Mouse (Mus musculus) CH12.LX (cell line): Measurements from ENCODE around the gene Opalin. TPM values are rescaled to one million over a fixed set of nuclear protein-coding genes. Genes with fewer than 3 reads are reported as not detected.

Experiments used
- DNase-seq: peaks from one replicate; pipeline ENCODE4 v3.0.0-alpha.2; 2013; ENCODE audit errors: extremely low read depth
- H3K27ac ChIP-seq: 2 replicates; pipeline ENCODE4 v1.5.1; 2012; ENCODE audit warnings: low read depth, mild to moderate bottlenecking, control low read depth, moderate library complexity; ENCODE audit not compliant: insufficient read depth
- H3K27me3 ChIP-seq: replicated peaks from 2 replicates; pipeline ENCODE3; 2012; ENCODE audit warnings: inconsistent platforms
- H3K36me3 ChIP-seq, 2 experiments: replicated peaks in 1 of 2; 2 replicates each; pipeline versions ENCODE3 to v1.6.1; 2012; ENCODE audit warnings: inconsistent platforms in 1 of 2, low read length in 1 of 2, mild to moderate bottlenecking in 1 of 2, mixed read lengths in 1 of 2, moderate library complexity in 1 of 2; ENCODE audit not compliant: control insufficient read depth in 1 of 2, insufficient read depth in 1 of 2
- H3K4me1 ChIP-seq, 2 experiments: 2 replicates each; pipeline ENCODE4 v1.6.1; 2012; ENCODE audit warnings: inconsistent platforms in 1 of 2, moderate library complexity in 1 of 2; ENCODE audit not compliant: insufficient read depth in 2 of 2, control insufficient read depth in 1 of 2
- H3K4me2 ChIP-seq: 2 replicates; pipeline ENCODE4 v1.6.1; 2012; ENCODE audit warnings: low read depth, mild to moderate bottlenecking, control low read depth; ENCODE audit not compliant: poor library complexity, insufficient read depth, severe bottlenecking
- H3K4me3 ChIP-seq, 3 experiments: fragments of 150-350 bp in 1 of 3; sonication (generic) in 1 of 3; replicated peaks in 1 of 3; 2 replicates each; pipeline versions ENCODE3 to v1.5.1; 2011 to 2012; ENCODE audit warnings: low read depth in 2 of 3, low read length in 2 of 3, mild to moderate bottlenecking in 2 of 3, moderate library complexity in 2 of 3, control low read depth in 1 of 3, improper control_type of control experiment in 1 of 3, inconsistent platforms in 1 of 3, mixed read lengths in 1 of 3; ENCODE audit not compliant: poor library complexity in 1 of 3
- H3K79me2 ChIP-seq: replicated peaks from 2 replicates; pipeline ENCODE4 v1.6.1; 2012; ENCODE audit warnings: mild to moderate bottlenecking, moderate library complexity; ENCODE audit not compliant: control insufficient read depth, poor library complexity, insufficient read depth, severe bottlenecking; ENCODE audit errors: extremely low read depth
- H3K9ac ChIP-seq: 2 replicates; pipeline ENCODE4 v1.6.1; 2012; ENCODE audit warnings: low read depth, mild to moderate bottlenecking, control low read depth, moderate library complexity; ENCODE audit not compliant: insufficient read depth
- H3K9me3 ChIP-seq: replicated peaks from 2 replicates; pipeline ENCODE3; 2012; ENCODE audit warnings: low read length, inconsistent platforms, mixed read lengths
- BHLHE40 ChIP-seq: IDR thresholded peaks from 2 replicates; pipeline ENCODE4 v1.6.1; 2011; ENCODE audit warnings: mild to moderate bottlenecking, low read depth, low read length, improper control_type of control experiment
- CTCF ChIP-seq, 2 experiments: IDR thresholded peaks in 1 of 2; conservative IDR thresholded peaks in 1 of 2; 2 replicates each; pipeline ENCODE4 v1.5.1; 2011 to 2012; ENCODE audit warnings: low read depth in 2 of 2, low read length in 2 of 2, improper control_type of control experiment in 1 of 2, inconsistent platforms in 1 of 2, mild to moderate bottlenecking in 1 of 2, moderate library complexity in 1 of 2
- ELF1 ChIP-seq: IDR thresholded peaks from 2 replicates; pipeline ENCODE4 v1.6.1; 2014; ENCODE audit warnings: low read depth, mild to moderate bottlenecking, inconsistent platforms, low read length, improper control_type of control experiment
- GABPA ChIP-seq: IDR thresholded peaks from 2 replicates; pipeline ENCODE4 v1.6.1; 2012; ENCODE audit warnings: low read depth, low read length, improper control_type of control experiment, inconsistent platforms; ENCODE audit not compliant: insufficient replicate concordance
- HCFC1 ChIP-seq: IDR thresholded peaks from 2 replicates; pipeline ENCODE4 v1.6.1; 2012; ENCODE audit warnings: low read depth, mild to moderate bottlenecking, inconsistent platforms, low read length, improper control_type of control experiment
- IRF4 ChIP-seq: IDR thresholded peaks from 2 replicates; pipeline ENCODE4 v1.6.1; 2014; ENCODE audit warnings: low read depth, mild to moderate bottlenecking, inconsistent platforms, low read length, improper control_type of control experiment
- JUND ChIP-seq: conservative IDR thresholded peaks from 2 replicates; pipeline ENCODE4 v1.6.1; 2011; ENCODE audit warnings: low read depth, low read length, improper control_type of control experiment
- MAZ ChIP-seq: IDR thresholded peaks from 2 replicates; pipeline ENCODE4 v1.6.1; 2012; ENCODE audit warnings: low read depth, mild to moderate bottlenecking, inconsistent platforms, low read length, improper control_type of control experiment, moderate library complexity
- MXI1 ChIP-seq: IDR thresholded peaks from 2 replicates; pipeline ENCODE4 v1.6.1; 2011; ENCODE audit warnings: mild to moderate bottlenecking, low read depth, low read length, improper control_type of control experiment
- NRF1 ChIP-seq: IDR thresholded peaks from 2 replicates; pipeline ENCODE4 v1.6.1; 2014; ENCODE audit warnings: low read depth, mild to moderate bottlenecking, inconsistent platforms, low read length, improper control_type of control experiment, moderate library complexity
- PAX5 ChIP-seq: IDR thresholded peaks from 2 replicates; pipeline ENCODE4 v1.6.1; 2012; ENCODE audit warnings: low read length, inconsistent platforms, mixed read lengths
- POLR2A ChIP-seq: IDR thresholded peaks from 2 replicates; pipeline ENCODE4 v1.6.1; 2011; ENCODE audit warnings: low read depth, mild to moderate bottlenecking, improper control_type of control experiment, low read length
- POLR2AphosphoS2 ChIP-seq: IDR thresholded peaks from 2 replicates; pipeline ENCODE4 v1.6.1; 2011; ENCODE audit warnings: low read depth, low read length, improper control_type of control experiment
- RCOR1 ChIP-seq: conservative IDR thresholded peaks from 2 replicates; pipeline ENCODE4 v1.6.1; 2012; ENCODE audit warnings: low read depth, mild to moderate bottlenecking, inconsistent platforms, low read length, improper control_type of control experiment
- SIN3A ChIP-seq: IDR thresholded peaks from 2 replicates; pipeline ENCODE4 v1.6.1; 2012; ENCODE audit warnings: low read length, improper control_type of control experiment, inconsistent platforms
- TBP ChIP-seq: conservative IDR thresholded peaks from 2 replicates; pipeline ENCODE4 v1.6.1; 2011; ENCODE audit warnings: low read depth, low read length, improper control_type of control experiment
- TCF12 ChIP-seq: IDR thresholded peaks from 2 replicates; pipeline ENCODE4 v1.6.1; 2014; ENCODE audit warnings: low read depth, mild to moderate bottlenecking, inconsistent platforms, low read length, improper control_type of control experiment
- UBTF ChIP-seq: IDR thresholded peaks from 2 replicates; pipeline ENCODE4 v1.6.1; 2012; ENCODE audit warnings: low read depth, mild to moderate bottlenecking, inconsistent platforms, low read length, improper control_type of control experiment, moderate library complexity
- USF2 ChIP-seq: conservative IDR thresholded peaks from 2 replicates; pipeline ENCODE4 v1.6.1; 2011; ENCODE audit warnings: low read depth, low read length, improper control_type of control experiment
- ZC3H11A ChIP-seq: IDR thresholded peaks from 2 replicates; pipeline ENCODE4 v1.6.1; 2012; ENCODE audit warnings: low read depth, mild to moderate bottlenecking, inconsistent platforms, low read length, improper control_type of control experiment
- ZNF384 ChIP-seq: IDR thresholded peaks from 2 replicates; pipeline ENCODE4 v1.6.1; 2012; ENCODE audit warnings: low read depth, low read length, improper control_type of control experiment, inconsistent platforms
- dilution Hi-C: fragments of 300-500 bp; cut with MboI; formaldehyde crosslinking; loops from 2 replicates; pipeline ENCODE4 v1.14.3; 2020; ENCODE audit warnings: low sequenced_read_pairs; ENCODE audit not compliant: extremely low pct_unique_long_range_greater_than_20kb, extremely low pct_ligation_motif_present
- in situ Hi-C: fragments of 300-500 bp; cut with MboI; formaldehyde crosslinking; loops from 3 replicates; pipeline ENCODE4 v1.14.3; 2019; ENCODE audit warnings: low sequenced_read_pairs, low pct_ligation_motif_present, low pct_unique_long_range_greater_than_20kb, mixed read lengths
- polyA plus RNA-seq: library from polyadenylated mRNA; unstranded; fragments of >175 nt; gene quantifications from 2 replicates; pipeline ENCODE4 v1.2.1, GENCODE M21; 2012; ENCODE audit warnings: low read depth; ENCODE audit not compliant: insufficient read length
- total RNA-seq, 2 experiments: library from RNA; depleted of rRNA; stranded (reverse); fragments of 300-350 nt in 1 of 2; fragments of >200 nt in 1 of 2; gene quantifications; 2 replicates each; pipeline ENCODE4 v1.2.3; 2012 to 2014

Opalin gene
- total and polyA plus RNA-seq, 3 experiments: not detected

GRCm38 (mm10) chr19:41031009-41031408, 45.9 kb downstream of the Opalin start:
- no peak overlapping the region for H3K4me2 ChIP-seq
- dilution Hi-C loops (no loop called here), in situ Hi-C loops (loop anchor here (25.0 kb wide), 1 partner anchor 269 kb away; no protein-coding TSS in a partner anchor)
- DNase-seq: no peak
- H3K4me3 ChIP-seq: no peak overlapping the region
- no peak overlapping the region for H3K27ac ChIP-seq
- no peak overlapping the region for H3K9ac ChIP-seq
- H3K36me3 ChIP-seq: no peaks in the 10 kb centered on the region
- peaks cover 8% of the 10 kb centered on the region for H3K27me3 ChIP-seq
- H3K4me1 ChIP-seq: peaks cover 6 to 11% of the 10 kb centered on the region in 2 experiments
- TF ChIP-seq ZNF384 (no peak), ZC3H11A (no peak), TCF12 (no peak), UBTF (no peak), CTCF (conservative IDR thresholded peaks at IDR 0.05 in 1 of 2, IDR thresholded peaks at IDR 0.05 in 1 of 2; ENCODE audit: low read depth in 2 of 2, low read length in 2 of 2) (no peak), USF2 (no peak)
- H3K79me2 ChIP-seq: no peaks in the 10 kb centered on the region
- H3K9me3 ChIP-seq: no peaks in the 10 kb centered on the region

GRCm38 (mm10) chr19:41030161-41030560, 46.8 kb downstream of the Opalin start:
- TF ChIP-seq MXI1 (no peak), SIN3A (no peak), POLR2AphosphoS2 (no peak), NRF1 (no peak), RCOR1 (no peak), ELF1 (no peak), PAX5 (no peak), GABPA (no peak), IRF4 (no peak), ZC3H11A (no peak), UBTF (no peak), MAZ (no peak), TBP (no peak), JUND (no peak), HCFC1 (no peak), BHLHE40 (no peak), POLR2A (no peak)
- TF ChIP-seq, all 38 proteins: peak for 0
- DNase-seq: no peak
- dilution Hi-C loops: no loop called here
- Histone ChIP-seq H3K27ac (no peak overlapping the region), H3K9ac (no peak overlapping the region), H3K4me2 (no peak overlapping the region), H3K4me3 (no peak overlapping the region), H3K9me3 (no peaks in the 10 kb centered on the region), H3K27me3 (peaks cover 3% of the 10 kb centered on the region), H3K36me3 (no peaks in the 10 kb centered on the region), H3K79me2 (no peaks in the 10 kb centered on the region), H3K4me1 (peaks cover 6 to 11% of the 10 kb centered on the region in 2 experiments)
- in situ Hi-C loops: loop anchor here (25.0 kb wide), 1 partner anchor 268 kb away; no protein-coding TSS in a partner anchor
